Mouse (Mus musculus): ENCODE data around the gene Ptcd1.

- TF ChIP-seq CHD2 (IDR thresholded peaks at IDR 0.05; ENCODE audit: low read depth, low read length) (no peak), ZNF384 (IDR thresholded peaks at IDR 0.05; ENCODE audit: low read depth, low read length) (no peak), MAFK (IDR thresholded peaks at IDR 0.05; ENCODE audit: insufficient read depth, low read depth, low read length) (no peak), HCFC1 (IDR thresholded peaks at IDR 0.05; ENCODE audit: borderline replicate concordance, insufficient read depth, low read length) (no peak), ZC3H11A (IDR thresholded peaks at IDR 0.05; ENCODE audit: borderline replicate concordance, low read depth, low read length) (no peak)
Measured at GRCm38 (mm10) chr5:145185244-145185643, 18.3 kb upstream of the Ptcd1 start.
